Mouse (Mus musculus): Measurements from ENCODE around the gene Mgarp. TPM values are rescaled to one million over a fixed set of nuclear protein-coding genes. Genes with fewer than 3 reads are reported as not detected.
"Not testable (repeated sequence)": the region's sequence is repeated elsewhere in the genome, so short reads cannot be mapped to it uniquely, and the experiment has no call there.

The Mgarp gene
- polyA plus RNA-seq, 1 experiment: 1.7 TPM

GRCm38 (mm10) chr3:51394881-51395280, 1.7 kb downstream of the Mgarp start:
- TF ChIP-seq CTCF (IDR thresholded peaks at IDR 0.05; ENCODE audit: borderline replicate concordance, extremely low read depth, insufficient read depth, insufficient read length): no peak
- DNase-seq (ENCODE audit: low read depth): no peak

GRCm38 (mm10) chr3:51393651-51394050, 2.9 kb downstream of the Mgarp start:
- TF ChIP-seq CTCF (IDR thresholded peaks at IDR 0.05; ENCODE audit: borderline replicate concordance, extremely low read depth, insufficient read depth, insufficient read length) (no peak), POLR2A (IDR thresholded peaks at IDR 0.05; ENCODE audit: borderline replicate concordance, extremely low read depth, insufficient read depth, insufficient read length, poor library complexity, severe bottlenecking) (no peak)
- DNase-seq (ENCODE audit: low read depth): no peak

GRCm38 (mm10) chr3:51393018-51393417, 3.5 kb downstream of the Mgarp start:
- not testable (repeated sequence) for DNase-seq (ENCODE audit: low read depth)

- TF ChIP-seq CTCF (IDR thresholded peaks at IDR 0.05; ENCODE audit: borderline replicate concordance, extremely low read depth, insufficient read depth, insufficient read length): no peak
- DNase-seq (ENCODE audit: low read depth): no peak
Measured at GRCm38 (mm10) chr3:51391591-51391990, 4.9 kb downstream of the Mgarp start.

GRCm38 (mm10) chr3:51391095-51391494, 5.4 kb downstream of the Mgarp start:
- TF ChIP-seq POLR2A (IDR thresholded peaks at IDR 0.05; ENCODE audit: borderline replicate concordance, extremely low read depth, insufficient read depth, insufficient read length, poor library complexity, severe bottlenecking): no peak
- TF ChIP-seq CTCF (IDR thresholded peaks at IDR 0.05; ENCODE audit: borderline replicate concordance, extremely low read depth, insufficient read depth, insufficient read length): no peak
- no peak for DNase-seq (ENCODE audit: low read depth)

- no peak for DNase-seq (ENCODE audit: low read depth)
- TF ChIP-seq POLR2A (IDR thresholded peaks at IDR 0.05; ENCODE audit: borderline replicate concordance, extremely low read depth, insufficient read depth, insufficient read length, poor library complexity, severe bottlenecking) (no peak), CTCF (IDR thresholded peaks at IDR 0.05; ENCODE audit: borderline replicate concordance, extremely low read depth, insufficient read depth, insufficient read length) (no peak)
Measured at GRCm38 (mm10) chr3:51388904-51389303, 7.6 kb downstream of the Mgarp start.

GRCm38 (mm10) chr3:51387868-51388381, 8.6 kb downstream of the Mgarp start:
- TF ChIP-seq POLR2A (IDR thresholded peaks at IDR 0.05; ENCODE audit: borderline replicate concordance, extremely low read depth, insufficient read depth, insufficient read length, poor library complexity, severe bottlenecking): no peak
- TF ChIP-seq CTCF (IDR thresholded peaks at IDR 0.05; ENCODE audit: borderline replicate concordance, extremely low read depth, insufficient read depth, insufficient read length): no peak
- no peak for DNase-seq (ENCODE audit: low read depth)

GRCm38 (mm10) chr3:51387134-51387451, 9.4 kb downstream of the Mgarp start:
- no peak for TF ChIP-seq CTCF (IDR thresholded peaks at IDR 0.05; ENCODE audit: borderline replicate concordance, extremely low read depth, insufficient read depth, insufficient read length)
- no peak for TF ChIP-seq POLR2A (IDR thresholded peaks at IDR 0.05; ENCODE audit: borderline replicate concordance, extremely low read depth, insufficient read depth, insufficient read length, poor library complexity, severe bottlenecking)
- no peak for DNase-seq (ENCODE audit: low read depth)

GRCm38 (mm10) chr3:51386441-51387133, 10.0 kb downstream of the Mgarp start:
- TF ChIP-seq CTCF (IDR thresholded peaks at IDR 0.05; ENCODE audit: borderline replicate concordance, extremely low read depth, insufficient read depth, insufficient read length) (no peak), POLR2A (IDR thresholded peaks at IDR 0.05; ENCODE audit: borderline replicate concordance, extremely low read depth, insufficient read depth, insufficient read length, poor library complexity, severe bottlenecking) (no peak)
- no peak for DNase-seq (ENCODE audit: low read depth)

GRCm38 (mm10) chr3:51383409-51383808, 13.1 kb downstream of the Mgarp start:
- no peak for TF ChIP-seq CTCF (IDR thresholded peaks at IDR 0.05; ENCODE audit: borderline replicate concordance, extremely low read depth, insufficient read depth, insufficient read length)
- no peak for TF ChIP-seq POLR2A (IDR thresholded peaks at IDR 0.05; ENCODE audit: borderline replicate concordance, extremely low read depth, insufficient read depth, insufficient read length, poor library complexity, severe bottlenecking)
- peak; percentile 38 for DNase-seq (ENCODE audit: low read depth)

GRCm38 (mm10) chr3:51380660-51381014, 15.9 kb downstream of the Mgarp start:
- DNase-seq (ENCODE audit: low read depth): no peak
- TF ChIP-seq POLR2A (IDR thresholded peaks at IDR 0.05; ENCODE audit: borderline replicate concordance, extremely low read depth, insufficient read depth, insufficient read length, poor library complexity, severe bottlenecking) (no peak), CTCF (IDR thresholded peaks at IDR 0.05; ENCODE audit: borderline replicate concordance, extremely low read depth, insufficient read depth, insufficient read length) (no peak)

GRCm38 (mm10) chr3:51379786-51380659, 16.5 kb downstream of the Mgarp start:
- DNase-seq (ENCODE audit: low read depth): peak; percentile 30
- TF ChIP-seq POLR2A (IDR thresholded peaks at IDR 0.05; ENCODE audit: borderline replicate concordance, extremely low read depth, insufficient read depth, insufficient read length, poor library complexity, severe bottlenecking) (no peak), CTCF (IDR thresholded peaks at IDR 0.05; ENCODE audit: borderline replicate concordance, extremely low read depth, insufficient read depth, insufficient read length) (no peak)

Data from brain, embryonic 14.5 days (tissue).